Mouse (Mus musculus) CH12.LX (cell line): ENCODE measurements around the gene Zfp78. TPM values are rescaled to one million over a fixed set of nuclear protein-coding genes. Genes with fewer than 3 reads are reported as not detected.
"Not testable (repeated sequence)": the region's sequence is repeated elsewhere in the genome, so short reads cannot be mapped to it uniquely, and the experiment has no call there.

ENCODE experiments used
- DNase-seq: peaks from one replicate; pipeline ENCODE4 v3.0.0-alpha.2; 2013; ENCODE audit errors: extremely low read depth
- H3K27ac ChIP-seq: 2 replicates; pipeline ENCODE4 v1.5.1; 2012; ENCODE audit warnings: low read depth, mild to moderate bottlenecking, control low read depth, moderate library complexity; ENCODE audit not compliant: insufficient read depth
- H3K27me3 ChIP-seq: replicated peaks from 2 replicates; pipeline ENCODE3; 2012; ENCODE audit warnings: inconsistent platforms
- H3K36me3 ChIP-seq, 2 experiments: replicated peaks in 1 of 2; 2 replicates each; pipeline versions ENCODE3 to v1.6.1; 2012; ENCODE audit warnings: inconsistent platforms in 1 of 2, low read length in 1 of 2, mild to moderate bottlenecking in 1 of 2, mixed read lengths in 1 of 2, moderate library complexity in 1 of 2; ENCODE audit not compliant: control insufficient read depth in 1 of 2, insufficient read depth in 1 of 2
- H3K4me1 ChIP-seq, 2 experiments: 2 replicates each; pipeline ENCODE4 v1.6.1; 2012; ENCODE audit warnings: inconsistent platforms in 1 of 2, moderate library complexity in 1 of 2; ENCODE audit not compliant: insufficient read depth in 2 of 2, control insufficient read depth in 1 of 2
- H3K4me2 ChIP-seq: 2 replicates; pipeline ENCODE4 v1.6.1; 2012; ENCODE audit warnings: low read depth, mild to moderate bottlenecking, control low read depth; ENCODE audit not compliant: poor library complexity, insufficient read depth, severe bottlenecking
- H3K4me3 ChIP-seq, 3 experiments: fragments of 150-350 bp in 1 of 3; sonication (generic) in 1 of 3; replicated peaks in 1 of 3; 2 replicates each; pipeline versions ENCODE3 to v1.5.1; 2011 to 2012; ENCODE audit warnings: low read depth in 2 of 3, low read length in 2 of 3, mild to moderate bottlenecking in 2 of 3, moderate library complexity in 2 of 3, control low read depth in 1 of 3, improper control_type of control experiment in 1 of 3, inconsistent platforms in 1 of 3, mixed read lengths in 1 of 3; ENCODE audit not compliant: poor library complexity in 1 of 3
- H3K79me2 ChIP-seq: replicated peaks from 2 replicates; pipeline ENCODE4 v1.6.1; 2012; ENCODE audit warnings: mild to moderate bottlenecking, moderate library complexity; ENCODE audit not compliant: control insufficient read depth, poor library complexity, insufficient read depth, severe bottlenecking; ENCODE audit errors: extremely low read depth
- H3K9ac ChIP-seq: 2 replicates; pipeline ENCODE4 v1.6.1; 2012; ENCODE audit warnings: low read depth, mild to moderate bottlenecking, control low read depth, moderate library complexity; ENCODE audit not compliant: insufficient read depth
- H3K9me3 ChIP-seq: replicated peaks from 2 replicates; pipeline ENCODE3; 2012; ENCODE audit warnings: low read length, inconsistent platforms, mixed read lengths
- CHD2 ChIP-seq: IDR thresholded peaks from 2 replicates; pipeline ENCODE4 v1.6.1; 2011; ENCODE audit warnings: low read length, improper control_type of control experiment
- CTCF ChIP-seq, 2 experiments: IDR thresholded peaks in 1 of 2; conservative IDR thresholded peaks in 1 of 2; 2 replicates each; pipeline ENCODE4 v1.5.1; 2011 to 2012; ENCODE audit warnings: low read depth in 2 of 2, low read length in 2 of 2, improper control_type of control experiment in 1 of 2, inconsistent platforms in 1 of 2, mild to moderate bottlenecking in 1 of 2, moderate library complexity in 1 of 2
- E2F4 ChIP-seq: IDR thresholded peaks from 2 replicates; pipeline ENCODE4 v1.6.1; 2011; ENCODE audit warnings: low read depth, low read length, improper control_type of control experiment; ENCODE audit not compliant: insufficient replicate concordance
- EP300 ChIP-seq: IDR thresholded peaks from 2 replicates; pipeline ENCODE4 v1.6.1; 2011; ENCODE audit warnings: low read length, improper control_type of control experiment
- MAX ChIP-seq: IDR thresholded peaks from 2 replicates; pipeline ENCODE4 v1.6.1; 2011; ENCODE audit warnings: low read length, improper control_type of control experiment
- MAZ ChIP-seq: IDR thresholded peaks from 2 replicates; pipeline ENCODE4 v1.6.1; 2012; ENCODE audit warnings: low read depth, mild to moderate bottlenecking, inconsistent platforms, low read length, improper control_type of control experiment, moderate library complexity
- MYC ChIP-seq: IDR thresholded peaks from 2 replicates; pipeline ENCODE4 v1.6.1; 2011; ENCODE audit warnings: low read depth, mild to moderate bottlenecking, improper control_type of control experiment, low read length
- PAX5 ChIP-seq: IDR thresholded peaks from 2 replicates; pipeline ENCODE4 v1.6.1; 2012; ENCODE audit warnings: low read length, inconsistent platforms, mixed read lengths
- POLR2AphosphoS2 ChIP-seq: IDR thresholded peaks from 2 replicates; pipeline ENCODE4 v1.6.1; 2011; ENCODE audit warnings: low read depth, low read length, improper control_type of control experiment
- RCOR1 ChIP-seq: conservative IDR thresholded peaks from 2 replicates; pipeline ENCODE4 v1.6.1; 2012; ENCODE audit warnings: low read depth, mild to moderate bottlenecking, inconsistent platforms, low read length, improper control_type of control experiment
- SIN3A ChIP-seq: IDR thresholded peaks from 2 replicates; pipeline ENCODE4 v1.6.1; 2012; ENCODE audit warnings: low read length, improper control_type of control experiment, inconsistent platforms
- TCF12 ChIP-seq: IDR thresholded peaks from 2 replicates; pipeline ENCODE4 v1.6.1; 2014; ENCODE audit warnings: low read depth, mild to moderate bottlenecking, inconsistent platforms, low read length, improper control_type of control experiment
- UBTF ChIP-seq: IDR thresholded peaks from 2 replicates; pipeline ENCODE4 v1.6.1; 2012; ENCODE audit warnings: low read depth, mild to moderate bottlenecking, inconsistent platforms, low read length, improper control_type of control experiment, moderate library complexity
- USF2 ChIP-seq: conservative IDR thresholded peaks from 2 replicates; pipeline ENCODE4 v1.6.1; 2011; ENCODE audit warnings: low read depth, low read length, improper control_type of control experiment
- ZC3H11A ChIP-seq: IDR thresholded peaks from 2 replicates; pipeline ENCODE4 v1.6.1; 2012; ENCODE audit warnings: low read depth, mild to moderate bottlenecking, inconsistent platforms, low read length, improper control_type of control experiment
- ZNF384 ChIP-seq: IDR thresholded peaks from 2 replicates; pipeline ENCODE4 v1.6.1; 2012; ENCODE audit warnings: low read depth, low read length, improper control_type of control experiment, inconsistent platforms
- dilution Hi-C: fragments of 300-500 bp; cut with MboI; formaldehyde crosslinking; loops from 2 replicates; pipeline ENCODE4 v1.14.3; 2020; ENCODE audit warnings: low sequenced_read_pairs; ENCODE audit not compliant: extremely low pct_unique_long_range_greater_than_20kb, extremely low pct_ligation_motif_present
- in situ Hi-C: fragments of 300-500 bp; cut with MboI; formaldehyde crosslinking; loops from 3 replicates; pipeline ENCODE4 v1.14.3; 2019; ENCODE audit warnings: low sequenced_read_pairs, low pct_ligation_motif_present, low pct_unique_long_range_greater_than_20kb, mixed read lengths
- polyA plus RNA-seq: library from polyadenylated mRNA; unstranded; fragments of >175 nt; gene quantifications from 2 replicates; pipeline ENCODE4 v1.2.1, GENCODE M21; 2012; ENCODE audit warnings: low read depth; ENCODE audit not compliant: insufficient read length
- total RNA-seq, 2 experiments: library from RNA; depleted of rRNA; stranded (reverse); fragments of 300-350 nt in 1 of 2; fragments of >200 nt in 1 of 2; gene quantifications; 2 replicates each; pipeline ENCODE4 v1.2.3; 2012 to 2014

Zfp78 gene
- total and polyA plus RNA-seq, 3 experiments = not detected

- dilution Hi-C loops = no loop called here
- Histone ChIP-seq H3K4me2 (no peak overlapping the region), H3K9me3 (peaks cover 10% of the 10 kb centered on the region), H3K27me3 (peaks cover 20% of the 10 kb centered on the region), H3K9ac (no peak overlapping the region), H3K36me3 (no peaks in the 10 kb centered on the region), H3K4me1 (no peaks in the 10 kb centered on the region), H3K79me2 (no peaks in the 10 kb centered on the region), H3K4me3 (no peak overlapping the region), H3K27ac (no peak overlapping the region)
- TF ChIP-seq TCF12 = no peak
- TF ChIP-seq RCOR1 = no peak
- TF ChIP-seq MYC = no peak
- no peak for TF ChIP-seq CTCF (conservative IDR thresholded peaks at IDR 0.05 in 1 of 2, IDR thresholded peaks at IDR 0.05 in 1 of 2; ENCODE audit: low read depth in 2 of 2, low read length in 2 of 2)
- no peak for TF ChIP-seq E2F4
- no peak for TF ChIP-seq MAX
- no peak for DNase-seq
- in situ Hi-C loops = loop anchor here (25.0 kb wide), 2 partner anchors 295 to 545 kb away; no protein-coding TSS in a partner anchor
Observed at GRCm38 (mm10) chr7:6367185-6367584, 4.1 kb downstream of the Zfp78 start.

- in situ Hi-C loops = loop anchor here (25.0 kb wide), 2 partner anchors 294 to 544 kb away; no protein-coding TSS in a partner anchor
- H3K9ac ChIP-seq, H3K4me1 ChIP-seq, H3K4me2 ChIP-seq, H3K9me3 ChIP-seq, H3K36me3 ChIP-seq, H3K79me2 ChIP-seq, H3K27ac ChIP-seq, H3K4me3 ChIP-seq, DNase-seq, dilution Hi-C loops: not testable (repeated sequence)
- H3K27me3 ChIP-seq = peaks cover 25% of the 10 kb centered on the region
Observed at GRCm38 (mm10) chr7:6368146-6368545, 5.1 kb downstream of the Zfp78 start.

GRCm38 (mm10) chr7:6369460-6369859 is 6.4 kb downstream of the Zfp78 start:
- no peak overlapping the region for H3K4me2 ChIP-seq
- dilution Hi-C loops (no loop called here), in situ Hi-C loops (loop anchor here (25.0 kb wide), 2 partner anchors 293 to 543 kb away; no protein-coding TSS in a partner anchor)
- no peaks in the 10 kb centered on the region for H3K36me3 ChIP-seq
- H3K9me3 ChIP-seq = no peaks in the 10 kb centered on the region
- H3K79me2 ChIP-seq = no peaks in the 10 kb centered on the region
- no peak overlapping the region for H3K27ac ChIP-seq
- H3K27me3 ChIP-seq = peaks cover 26% of the 10 kb centered on the region
- H3K4me3 ChIP-seq = no peak overlapping the region
- no peaks in the 10 kb centered on the region for H3K4me1 ChIP-seq
- no peak for DNase-seq
- H3K9ac ChIP-seq = no peak overlapping the region
- no peak for TF ChIP-seq POLR2AphosphoS2
- no peak for TF ChIP-seq SIN3A
- TF ChIP-seq CHD2 = no peak
- TF ChIP-seq MAX = no peak
- TF ChIP-seq USF2 = no peak
- no peak for TF ChIP-seq ZC3H11A
- no peak for TF ChIP-seq EP300
- no peak for TF ChIP-seq RCOR1
- no peak for TF ChIP-seq ZNF384
- TF ChIP-seq UBTF = no peak
- no peak for TF ChIP-seq MAZ
- TF ChIP-seq PAX5 = no peak
- TF ChIP-seq E2F4 = no peak
